Mouse (Mus musculus): Measurements from ENCODE around the gene Farp2.

DNA sequence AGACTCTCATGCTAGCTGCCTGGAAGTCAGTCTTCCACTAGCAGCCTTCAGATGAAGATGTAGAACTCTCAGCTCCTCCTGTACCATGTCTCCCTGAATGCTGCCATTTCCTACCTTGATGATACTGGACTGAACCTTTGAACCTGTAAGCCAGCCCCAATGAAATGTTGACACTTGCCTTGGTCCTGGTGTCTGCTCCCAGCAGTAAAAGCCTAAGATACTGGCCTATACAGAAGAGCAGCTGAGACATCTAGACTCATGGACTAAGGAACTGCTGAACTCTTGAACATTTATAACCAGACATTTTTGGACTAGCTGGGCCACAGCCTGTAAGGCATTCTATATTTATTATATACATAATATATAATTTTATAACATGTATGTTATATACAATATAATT, 46.8 kb upstream of the Farp2 start:
- TF ChIP-seq CTCF (IDR thresholded peaks at IDR 0.05; ENCODE audit: low read depth) (no peak), EP300 (IDR thresholded peaks at IDR 0.05; ENCODE audit: low read depth) (no peak)

All from heart, postnatal 0 days (tissue).